In genomic region chr4:155843231-155843630, GRCm38 (mm10) we compare ENCODE assay signal across 27 mouse cellular contexts. TPM values are rescaled to one million over a fixed set of nuclear protein-coding genes. Genes with fewer than 3 reads are reported as not detected.
DNase-seq lines count a peak whose midpoint lies in the region; ATAC-seq and TF ChIP-seq lines count a peak whose summit lies in the region.
"Had no signal": no experiment of that assay in that cellular context is flagged by ENCODE, and none has a peak within 500 bp of the region (broad histone marks: within the 10 kb centered on the region; RNA-seq: fewer than 3 reads in every experiment).

No protein-coding gene starts in this region.

- no peaks in the 10 kb centered on the region for H3K36me3 ChIP-seq in heart, adult 2 months (ENCODE audit: control insufficient read depth, insufficient read depth, low read length)
- H3K36me3 ChIP-seq in kidney, adult 2 months (ENCODE audit: control insufficient read depth, insufficient read depth, low read length), result no peaks in the 10 kb centered on the region
- H3K36me3 ChIP-seq in kidney, embryonic 16.5 days (ENCODE audit: insufficient read depth, low read length), result peaks cover 13% of the 10 kb centered on the region
- H3K36me3 ChIP-seq in stomach, postnatal 0 days (ENCODE audit: control insufficient read depth, insufficient read depth, low read length), result peaks cover 4% of the 10 kb centered on the region; the same call in 1 of the 2 replicates
- H3K36me3 ChIP-seq: forebrain, embryonic 15.5 days; G1E; hindbrain, embryonic 15.5 days had no signal

- H3K27ac ChIP-seq in heart, adult 2 months, result no peak overlapping the region
- H3K27ac ChIP-seq in kidney, adult 2 months (ENCODE audit: insufficient read depth, low read depth, low read length), result no peak overlapping the region
- no peak overlapping the region for H3K27ac ChIP-seq in kidney, embryonic 16.5 days (ENCODE audit: low read length)
- no peak overlapping the region for H3K27ac ChIP-seq in stomach, postnatal 0 days (replicated peaks)
- H3K27ac ChIP-seq: embryonic facial prominence, embryonic 10.5 days; embryonic facial prominence, embryonic 13.5 days; forebrain, embryonic 12.5 days; forebrain, embryonic 15.5 days; hindbrain, embryonic 12.5 days; hindbrain, embryonic 15.5 days had no signal

- H3K79me2 ChIP-seq in heart, adult 2 months (replicated peaks; ENCODE audit: control insufficient read depth, insufficient read depth, low read length), result peaks cover 6% of the 10 kb centered on the region

- intact Hi-C loops in heart, adult 2 months (cut with DNase I), result no loop called here

- no peak overlapping the region for H3K4me2 ChIP-seq in kidney, embryonic 16.5 days (replicated peaks; ENCODE audit: low read depth, low read length)
- H3K4me2 ChIP-seq in stomach, postnatal 0 days (replicated peaks; ENCODE audit: low read depth), result no peak overlapping the region
- H3K4me2 ChIP-seq: embryonic facial prominence, embryonic 13.5 days; forebrain, embryonic 12.5 days; forebrain, embryonic 15.5 days; heart, embryonic 11.5 days; hindbrain, embryonic 12.5 days; hindbrain, embryonic 15.5 days had no signal

- H3K27me3 ChIP-seq in heart, adult 2 months (ENCODE audit: control insufficient read depth, insufficient read depth, low read length), result no peaks in the 10 kb centered on the region
- no peaks in the 10 kb centered on the region for H3K27me3 ChIP-seq in kidney, adult 2 months (replicated peaks; ENCODE audit: control insufficient read depth, insufficient read depth, low read length)
- no peaks in the 10 kb centered on the region for H3K27me3 ChIP-seq in kidney, embryonic 16.5 days (ENCODE audit: insufficient read depth, low read length)
- H3K27me3 ChIP-seq in stomach, postnatal 0 days (ENCODE audit: control insufficient read depth, insufficient read depth, low read length), result no peaks in the 10 kb centered on the region
- H3K27me3 ChIP-seq: CH12.LX, Patski had no signal

- H3K9me3 ChIP-seq in kidney, embryonic 16.5 days (ENCODE audit: low read length), result no peaks in the 10 kb centered on the region
- H3K9me3 ChIP-seq in stomach, postnatal 0 days (ENCODE audit: control insufficient read depth, low read length), result no peaks in the 10 kb centered on the region
- H3K9me3 ChIP-seq: embryonic facial prominence, embryonic 10.5 days; embryonic facial prominence, embryonic 13.5 days; forebrain, embryonic 12.5 days; forebrain, embryonic 15.5 days; hindbrain, embryonic 12.5 days; hindbrain, embryonic 15.5 days had no signal

- no peak overlapping the region for H3K9ac ChIP-seq in heart, adult 2 months (ENCODE audit: low read depth, low read length)
- H3K9ac ChIP-seq in kidney, embryonic 16.5 days (replicated peaks; ENCODE audit: low read length), result no peak overlapping the region
- no peak overlapping the region for H3K9ac ChIP-seq in stomach, postnatal 0 days (ENCODE audit: low read length)
- H3K9ac ChIP-seq: embryonic facial prominence, embryonic 13.5 days; forebrain, embryonic 12.5 days; forebrain, embryonic 15.5 days; hindbrain, embryonic 12.5 days; hindbrain, embryonic 15.5 days had no signal

- no peak for TF ChIP-seq POLR2A in heart, adult 2 months (IDR thresholded peaks at IDR 0.05; ENCODE audit: insufficient read depth, low read depth, low read length)
- no peak for TF ChIP-seq POLR2A in kidney, adult 2 months (IDR thresholded peaks at IDR 0.05; ENCODE audit: low read depth, low read length)

- peaks cover 18% of the 10 kb centered on the region for H3K4me1 ChIP-seq in heart, adult 2 months (ENCODE audit: control insufficient read depth, insufficient read depth, low read length)
- H3K4me1 ChIP-seq in kidney, adult 2 months (ENCODE audit: control insufficient read depth, insufficient read depth, low read length), result peaks cover 19% of the 10 kb centered on the region
- H3K4me1 ChIP-seq in kidney, embryonic 16.5 days (ENCODE audit: insufficient read depth, low read length), result peaks cover 42% of the 10 kb centered on the region
- H3K4me1 ChIP-seq in stomach, postnatal 0 days (replicated peaks; ENCODE audit: control insufficient read depth, insufficient read depth), result peaks cover 6% of the 10 kb centered on the region; the same call in 1 of the 2 replicates

- no peak for TF ChIP-seq CTCF in heart, adult 2 months (IDR thresholded peaks at IDR 0.05)
- TF ChIP-seq CTCF in kidney, adult 2 months (conservative IDR thresholded peaks at IDR 0.05; ENCODE audit: insufficient read depth, insufficient read length, low read depth, low read length), result no peak
- TF ChIP-seq CTCF in stomach, postnatal 0 days (IDR thresholded peaks at IDR 0.05; ENCODE audit: low read depth), result no peak

- H3K4me3 ChIP-seq in heart, adult 2 months, result no peak overlapping the region
- no peak overlapping the region for H3K4me3 ChIP-seq in kidney, adult 2 months (ENCODE audit: insufficient read depth, low read depth, low read length)
- no peak overlapping the region for H3K4me3 ChIP-seq in kidney, embryonic 16.5 days (ENCODE audit: low read length)
- no peak overlapping the region for H3K4me3 ChIP-seq in stomach, postnatal 0 days (ENCODE audit: low read depth, low read length)
- H3K4me3 ChIP-seq: embryonic facial prominence, embryonic 10.5 days; embryonic facial prominence, embryonic 13.5 days; erythroblast, embryonic 14.5 days; forebrain, embryonic 12.5 days; forebrain, embryonic 15.5 days; hindbrain, embryonic 12.5 days; hindbrain, embryonic 15.5 days had no signal

- DNase-seq in heart, adult 11 months, result peak; percentile 86
- DNase-seq in heart, adult 2 months, result no peak
- DNase-seq in kidney, adult 2 months, result peak; percentile 89
- DNase-seq in kidney, postnatal 14 days, result peak; percentile 64
- DNase-seq in kidney, postnatal 36 days, result peak; percentile 75 to 84
- DNase-seq in stomach, postnatal 0 days (ENCODE audit: low spot score), result no peak
- DNase-seq: adrenal gland, postnatal 10 days; adrenal gland, postnatal 36 days; B cell, adult 2 months; cerebellum, adult 11 months; cerebellum, adult 8-10 months; cerebellum, postnatal 10 days; cerebellum, postnatal 36 days; embryo, embryonic 11 days; gastrocnemius, postnatal 25 days had no signal

- WGBS in heart, adult 2 months, result 71% methylated on average over 5 of the region's 5 CpGs
- 60% methylated on average over 5 of the region's 5 CpGs for WGBS in kidney, adult 2 months
- WGBS in kidney, embryonic 16.5 days, result 92% methylated on average over 5 of the region's 5 CpGs
- 94% methylated on average over 5 of the region's 5 CpGs for WGBS in stomach, postnatal 0 days

- ATAC-seq in kidney, embryonic 16.5 days (ENCODE audit: low FRiP score, low TSS enrichment), result no peak
- no peak for ATAC-seq in stomach, postnatal 0 days (ENCODE audit: low FRiP score, low TSS enrichment)
- ATAC-seq: forebrain, embryonic 15.5 days; Patski had no signal

- no peak for TF ChIP-seq EP300 in heart, adult 2 months (IDR thresholded peaks at IDR 0.05; ENCODE audit: insufficient read depth, low read depth, low read length)
- no peak for TF ChIP-seq EP300 in stomach, postnatal 0 days (optimal IDR thresholded peaks at IDR 0.05)

RNA-seq across cellular contexts. Expression of gene Mxra8, which starts 3.8 kb away (rescaled TPM):
- total RNA-seq in heart, adult 2 months (2021), result 10 to 100 TPM; 26.7 to 31.9 TPM
- polyA plus RNA-seq in heart, adult 2 months (2012; rRNA removed), result 84.7 and 118 TPM in 2 replicates
- 98.0 and 115 TPM in 2 replicates for polyA plus RNA-seq in kidney, adult 2 months (2012; rRNA removed)
- polyA plus RNA-seq in kidney, embryonic 16.5 days (2015; fragmentation: Nextera tagmentation; extraction: Ambion mirVana), result 119 and 125 TPM in 2 replicates
- polyA plus RNA-seq in stomach, postnatal 0 days (2015; fragmentation: Nextera tagmentation; extraction: Ambion mirVana), result 79.4 and 88.4 TPM in 2 replicates
- polyA plus RNA-seq: erythroblast, embryonic 14.5 days; G1E had no signal

RNA-seq across cellular contexts. Expression of gene Dvl1, which starts 4.0 kb away (rescaled TPM):
- total RNA-seq in heart, adult 2 months (2021), result 10 to 100 TPM; 46.3 to 47.3 TPM
- 62.7 and 64.7 TPM in 2 replicates for polyA plus RNA-seq in heart, adult 2 months (2012; rRNA removed)
- 123 and 174 TPM in 2 replicates for polyA plus RNA-seq in kidney, adult 2 months (2012; rRNA removed)
- polyA plus RNA-seq in kidney, embryonic 16.5 days (2015; fragmentation: Nextera tagmentation; extraction: Ambion mirVana), result 5.5 and 6.3 TPM in 2 replicates
- 8.1 and 10.4 TPM in 2 replicates for polyA plus RNA-seq in stomach, postnatal 0 days (2015; fragmentation: Nextera tagmentation; extraction: Ambion mirVana)

RNA-seq across cellular contexts. Expression of gene Aurkaip1, which starts 12.2 kb away (rescaled TPM):
- total RNA-seq in heart, adult 2 months (2021), result 100 to 1,000 TPM in 1 of 2 experiments, 10 to 100 TPM in 1; 99.2 to 117 TPM
- polyA plus RNA-seq in heart, adult 2 months (2012; rRNA removed), result 106 and 125 TPM in 2 replicates
- 164 and 195 TPM in 2 replicates for polyA plus RNA-seq in kidney, adult 2 months (2012; rRNA removed)
- polyA plus RNA-seq in kidney, embryonic 16.5 days (2015; fragmentation: Nextera tagmentation; extraction: Ambion mirVana), result 143 and 157 TPM in 2 replicates
- 129 and 133 TPM in 2 replicates for polyA plus RNA-seq in stomach, postnatal 0 days (2015; fragmentation: Nextera tagmentation; extraction: Ambion mirVana)

RNA-seq across cellular contexts. Expression of gene Tas1r3, which starts 19.9 kb away (rescaled TPM):
- under 1 TPM; 0.13 to 0.16 TPM for total RNA-seq in heart, adult 2 months (2021)
- 0.32 and 0.35 TPM in 2 replicates for polyA plus RNA-seq in heart, adult 2 months (2012; rRNA removed)
- polyA plus RNA-seq in kidney, adult 2 months (2012; rRNA removed), result 0.64 and 0.72 TPM in 2 replicates
- 0.22 and 0.40 TPM in 2 replicates for polyA plus RNA-seq in kidney, embryonic 16.5 days (2015; fragmentation: Nextera tagmentation; extraction: Ambion mirVana)
- polyA plus RNA-seq in stomach, postnatal 0 days (2015; fragmentation: Nextera tagmentation; extraction: Ambion mirVana), result 0.11 and 0.28 TPM in 2 replicates
- polyA plus RNA-seq: erythroblast, embryonic 14.5 days had no signal

RNA-seq across cellular contexts. Expression of gene Cptp, which starts 26.0 kb away (rescaled TPM):
- 1 to 10 TPM; 5.1 to 6.9 TPM for total RNA-seq in heart, adult 2 months (2021)
- polyA plus RNA-seq in heart, adult 2 months (2012; rRNA removed), result 8.9 and 12.4 TPM in 2 replicates
- polyA plus RNA-seq in kidney, adult 2 months (2012; rRNA removed), result 46.2 and 53.1 TPM in 2 replicates
- 20.0 TPM in 2 replicates for polyA plus RNA-seq in kidney, embryonic 16.5 days (2015; fragmentation: Nextera tagmentation; extraction: Ambion mirVana)
- polyA plus RNA-seq in stomach, postnatal 0 days (2015; fragmentation: Nextera tagmentation; extraction: Ambion mirVana), result 25.0 and 26.5 TPM in 2 replicates

Comparison
In these comparisons a context has a peak if more than half of its experiments do, and no peak if none do; other contexts are left out.
1. DNase-seq: peak in heart, adult 11 months (single experiment), kidney, adult 2 months (single experiment), kidney, postnatal 14 days (single experiment) and kidney, postnatal 36 days (2 of 2); none in heart, adult 2 months (0 of 2) and stomach, postnatal 0 days (single experiment).